Mouse (Mus musculus) CH12.LX (cell line): ENCODE results near the gene Anapc13. TPM values are rescaled to one million over a fixed set of nuclear protein-coding genes. Genes with fewer than 3 reads are reported as not detected.

Experiments used
- DNase-seq: peaks from one replicate; pipeline ENCODE4 v3.0.0-alpha.2; 2013; ENCODE audit errors: extremely low read depth
- H3K27ac ChIP-seq: 2 replicates; pipeline ENCODE4 v1.5.1; 2012; ENCODE audit warnings: low read depth, mild to moderate bottlenecking, control low read depth, moderate library complexity; ENCODE audit not compliant: insufficient read depth
- H3K27me3 ChIP-seq: replicated peaks from 2 replicates; pipeline ENCODE3; 2012; ENCODE audit warnings: inconsistent platforms
- H3K36me3 ChIP-seq, 2 experiments: replicated peaks in 1 of 2; 2 replicates each; pipeline versions ENCODE3 to v1.6.1; 2012; ENCODE audit warnings: inconsistent platforms in 1 of 2, low read length in 1 of 2, mild to moderate bottlenecking in 1 of 2, mixed read lengths in 1 of 2, moderate library complexity in 1 of 2; ENCODE audit not compliant: control insufficient read depth in 1 of 2, insufficient read depth in 1 of 2
- H3K4me1 ChIP-seq, 2 experiments: 2 replicates each; pipeline ENCODE4 v1.6.1; 2012; ENCODE audit warnings: inconsistent platforms in 1 of 2, moderate library complexity in 1 of 2; ENCODE audit not compliant: insufficient read depth in 2 of 2, control insufficient read depth in 1 of 2
- H3K4me2 ChIP-seq: 2 replicates; pipeline ENCODE4 v1.6.1; 2012; ENCODE audit warnings: low read depth, mild to moderate bottlenecking, control low read depth; ENCODE audit not compliant: poor library complexity, insufficient read depth, severe bottlenecking
- H3K4me3 ChIP-seq, 3 experiments: fragments of 150-350 bp in 1 of 3; sonication (generic) in 1 of 3; replicated peaks in 1 of 3; 2 replicates each; pipeline versions ENCODE3 to v1.5.1; 2011 to 2012; ENCODE audit warnings: low read depth in 2 of 3, low read length in 2 of 3, mild to moderate bottlenecking in 2 of 3, moderate library complexity in 2 of 3, control low read depth in 1 of 3, improper control_type of control experiment in 1 of 3, inconsistent platforms in 1 of 3, mixed read lengths in 1 of 3; ENCODE audit not compliant: poor library complexity in 1 of 3
- H3K79me2 ChIP-seq: replicated peaks from 2 replicates; pipeline ENCODE4 v1.6.1; 2012; ENCODE audit warnings: mild to moderate bottlenecking, moderate library complexity; ENCODE audit not compliant: control insufficient read depth, poor library complexity, insufficient read depth, severe bottlenecking; ENCODE audit errors: extremely low read depth
- H3K9ac ChIP-seq: 2 replicates; pipeline ENCODE4 v1.6.1; 2012; ENCODE audit warnings: low read depth, mild to moderate bottlenecking, control low read depth, moderate library complexity; ENCODE audit not compliant: insufficient read depth
- H3K9me3 ChIP-seq: replicated peaks from 2 replicates; pipeline ENCODE3; 2012; ENCODE audit warnings: low read length, inconsistent platforms, mixed read lengths
- BHLHE40 ChIP-seq: IDR thresholded peaks from 2 replicates; pipeline ENCODE4 v1.6.1; 2011; ENCODE audit warnings: mild to moderate bottlenecking, low read depth, low read length, improper control_type of control experiment
- CHD1 ChIP-seq: IDR thresholded peaks from 2 replicates; pipeline ENCODE4 v1.6.1; 2012; ENCODE audit warnings: low read depth, low read length, improper control_type of control experiment, inconsistent platforms
- CTCF ChIP-seq, 2 experiments: IDR thresholded peaks in 1 of 2; conservative IDR thresholded peaks in 1 of 2; 2 replicates each; pipeline ENCODE4 v1.5.1; 2011 to 2012; ENCODE audit warnings: low read depth in 2 of 2, low read length in 2 of 2, improper control_type of control experiment in 1 of 2, inconsistent platforms in 1 of 2, mild to moderate bottlenecking in 1 of 2, moderate library complexity in 1 of 2
- E2F4 ChIP-seq: IDR thresholded peaks from 2 replicates; pipeline ENCODE4 v1.6.1; 2011; ENCODE audit warnings: low read depth, low read length, improper control_type of control experiment; ENCODE audit not compliant: insufficient replicate concordance
- ELF1 ChIP-seq: IDR thresholded peaks from 2 replicates; pipeline ENCODE4 v1.6.1; 2014; ENCODE audit warnings: low read depth, mild to moderate bottlenecking, inconsistent platforms, low read length, improper control_type of control experiment
- ETS1 ChIP-seq: conservative IDR thresholded peaks from 2 replicates; pipeline ENCODE4 v1.6.1; 2012; ENCODE audit warnings: low read depth, mild to moderate bottlenecking, inconsistent platforms, low read length, improper control_type of control experiment, moderate library complexity
- GABPA ChIP-seq: IDR thresholded peaks from 2 replicates; pipeline ENCODE4 v1.6.1; 2012; ENCODE audit warnings: low read depth, low read length, improper control_type of control experiment, inconsistent platforms; ENCODE audit not compliant: insufficient replicate concordance
- HCFC1 ChIP-seq: IDR thresholded peaks from 2 replicates; pipeline ENCODE4 v1.6.1; 2012; ENCODE audit warnings: low read depth, mild to moderate bottlenecking, inconsistent platforms, low read length, improper control_type of control experiment
- IRF4 ChIP-seq: IDR thresholded peaks from 2 replicates; pipeline ENCODE4 v1.6.1; 2014; ENCODE audit warnings: low read depth, mild to moderate bottlenecking, inconsistent platforms, low read length, improper control_type of control experiment
- JUN ChIP-seq: IDR thresholded peaks from 2 replicates; pipeline ENCODE4 v1.6.1; 2011; ENCODE audit warnings: low read depth, mild to moderate bottlenecking, low read length, improper control_type of control experiment, moderate library complexity; ENCODE audit not compliant: insufficient read depth
- KAT2A ChIP-seq: IDR thresholded peaks from 2 replicates; pipeline ENCODE4 v1.6.1; 2012; ENCODE audit warnings: low read length, improper control_type of control experiment, inconsistent platforms; ENCODE audit not compliant: insufficient replicate concordance
- MAFK ChIP-seq: IDR thresholded peaks from 2 replicates; pipeline ENCODE4 v1.6.1; 2011; ENCODE audit warnings: low read length, improper control_type of control experiment; ENCODE audit not compliant: insufficient replicate concordance
- MAX ChIP-seq: IDR thresholded peaks from 2 replicates; pipeline ENCODE4 v1.6.1; 2011; ENCODE audit warnings: low read length, improper control_type of control experiment
- MAZ ChIP-seq: IDR thresholded peaks from 2 replicates; pipeline ENCODE4 v1.6.1; 2012; ENCODE audit warnings: low read depth, mild to moderate bottlenecking, inconsistent platforms, low read length, improper control_type of control experiment, moderate library complexity
- MEF2A ChIP-seq: IDR thresholded peaks from 2 replicates; pipeline ENCODE4 v1.6.1; 2014; ENCODE audit warnings: low read depth, mild to moderate bottlenecking, inconsistent platforms, low read length, improper control_type of control experiment, borderline replicate concordance
- MXI1 ChIP-seq: IDR thresholded peaks from 2 replicates; pipeline ENCODE4 v1.6.1; 2011; ENCODE audit warnings: mild to moderate bottlenecking, low read depth, low read length, improper control_type of control experiment
- MYC ChIP-seq: IDR thresholded peaks from 2 replicates; pipeline ENCODE4 v1.6.1; 2011; ENCODE audit warnings: low read depth, mild to moderate bottlenecking, improper control_type of control experiment, low read length
- NELFE ChIP-seq: IDR thresholded peaks from 2 replicates; pipeline ENCODE4 v1.6.1; 2011; ENCODE audit warnings: low read depth, low read length, improper control_type of control experiment
- NRF1 ChIP-seq: IDR thresholded peaks from 2 replicates; pipeline ENCODE4 v1.6.1; 2014; ENCODE audit warnings: low read depth, mild to moderate bottlenecking, inconsistent platforms, low read length, improper control_type of control experiment, moderate library complexity
- PAX5 ChIP-seq: IDR thresholded peaks from 2 replicates; pipeline ENCODE4 v1.6.1; 2012; ENCODE audit warnings: low read length, inconsistent platforms, mixed read lengths
- POLR2A ChIP-seq: IDR thresholded peaks from 2 replicates; pipeline ENCODE4 v1.6.1; 2011; ENCODE audit warnings: low read depth, mild to moderate bottlenecking, improper control_type of control experiment, low read length
- RCOR1 ChIP-seq: conservative IDR thresholded peaks from 2 replicates; pipeline ENCODE4 v1.6.1; 2012; ENCODE audit warnings: low read depth, mild to moderate bottlenecking, inconsistent platforms, low read length, improper control_type of control experiment
- SIN3A ChIP-seq: IDR thresholded peaks from 2 replicates; pipeline ENCODE4 v1.6.1; 2012; ENCODE audit warnings: low read length, improper control_type of control experiment, inconsistent platforms
- SMC3 ChIP-seq: IDR thresholded peaks from 2 replicates; pipeline ENCODE4 v1.6.1; 2011; ENCODE audit warnings: low read depth, low read length, improper control_type of control experiment
- TBP ChIP-seq: conservative IDR thresholded peaks from 2 replicates; pipeline ENCODE4 v1.6.1; 2011; ENCODE audit warnings: low read depth, low read length, improper control_type of control experiment
- TCF12 ChIP-seq: IDR thresholded peaks from 2 replicates; pipeline ENCODE4 v1.6.1; 2014; ENCODE audit warnings: low read depth, mild to moderate bottlenecking, inconsistent platforms, low read length, improper control_type of control experiment
- USF1 ChIP-seq: IDR thresholded peaks from 2 replicates; pipeline ENCODE4 v1.6.1; 2014; ENCODE audit warnings: low read depth, mild to moderate bottlenecking, inconsistent platforms, low read length, improper control_type of control experiment
- USF2 ChIP-seq: conservative IDR thresholded peaks from 2 replicates; pipeline ENCODE4 v1.6.1; 2011; ENCODE audit warnings: low read depth, low read length, improper control_type of control experiment
- ZC3H11A ChIP-seq: IDR thresholded peaks from 2 replicates; pipeline ENCODE4 v1.6.1; 2012; ENCODE audit warnings: low read depth, mild to moderate bottlenecking, inconsistent platforms, low read length, improper control_type of control experiment
- ZKSCAN1 ChIP-seq: IDR thresholded peaks from 2 replicates; pipeline ENCODE4 v1.6.1; 2012; ENCODE audit warnings: low read depth, inconsistent platforms, low read length, improper control_type of control experiment, borderline replicate concordance
- ZMIZ1 ChIP-seq: IDR thresholded peaks from 2 replicates; pipeline ENCODE4 v1.6.1; 2012; ENCODE audit warnings: low read depth, mild to moderate bottlenecking, inconsistent platforms, low read length, improper control_type of control experiment
- dilution Hi-C: fragments of 300-500 bp; cut with MboI; formaldehyde crosslinking; loops from 2 replicates; pipeline ENCODE4 v1.14.3; 2020; ENCODE audit warnings: low sequenced_read_pairs; ENCODE audit not compliant: extremely low pct_unique_long_range_greater_than_20kb, extremely low pct_ligation_motif_present
- in situ Hi-C: fragments of 300-500 bp; cut with MboI; formaldehyde crosslinking; loops from 3 replicates; pipeline ENCODE4 v1.14.3; 2019; ENCODE audit warnings: low sequenced_read_pairs, low pct_ligation_motif_present, low pct_unique_long_range_greater_than_20kb, mixed read lengths
- polyA plus RNA-seq: library from polyadenylated mRNA; unstranded; fragments of >175 nt; gene quantifications from 2 replicates; pipeline ENCODE4 v1.2.1, GENCODE M21; 2012; ENCODE audit warnings: low read depth; ENCODE audit not compliant: insufficient read length
- total RNA-seq, 2 experiments: library from RNA; depleted of rRNA; stranded (reverse); fragments of 300-350 nt in 1 of 2; fragments of >200 nt in 1 of 2; gene quantifications; 2 replicates each; pipeline ENCODE4 v1.2.3; 2012 to 2014

Anapc13 gene
- total RNA-seq (2012; rRNA removed): 62.6 and 64.5 TPM in 2 replicates
- 20.8 and 27.2 TPM in 2 replicates for total RNA-seq (2014; rRNA removed)
- polyA plus RNA-seq: 87.4 and 102 TPM in 2 replicates

DNA sequence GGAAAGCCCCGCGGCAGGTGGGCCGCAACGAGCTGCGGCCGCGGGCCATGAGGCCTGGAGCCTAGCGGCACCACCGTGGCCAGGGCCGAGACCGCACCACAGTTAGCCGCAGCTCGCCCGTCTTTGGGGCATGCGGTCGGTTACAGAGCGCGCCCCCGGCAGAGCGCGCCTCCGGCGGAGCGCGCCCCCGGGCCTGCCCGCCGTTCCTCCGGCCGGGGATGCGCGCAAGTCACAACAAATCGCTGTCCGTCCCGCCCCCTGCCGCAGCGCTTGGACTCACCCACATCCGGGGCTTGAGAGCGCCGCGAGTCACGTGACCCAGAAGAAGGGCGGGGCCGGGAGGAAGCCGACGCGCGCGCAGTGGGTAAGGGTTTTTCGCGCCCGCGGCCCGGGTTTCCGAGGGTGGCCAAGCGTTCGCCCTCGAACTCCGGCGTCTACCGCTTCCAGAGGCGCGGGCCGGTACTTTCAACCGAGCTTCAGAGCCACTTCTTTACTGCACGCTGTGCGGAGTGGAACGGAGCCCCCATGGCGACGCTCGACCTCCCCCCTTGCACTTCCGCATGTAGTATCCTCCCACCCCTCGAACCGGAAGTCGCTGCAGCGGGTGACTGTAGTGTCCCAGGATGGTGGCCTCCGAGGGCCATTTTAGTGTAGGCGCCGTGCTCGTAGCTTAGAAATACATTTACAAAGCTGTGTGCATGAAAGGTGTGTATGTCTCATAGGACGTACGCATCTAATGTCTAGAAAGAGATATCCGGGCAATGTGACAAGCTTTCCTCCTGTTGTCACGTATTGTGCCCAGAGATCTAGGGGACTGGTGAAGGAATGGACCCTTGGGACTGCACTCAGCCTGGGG is at the start of gene Anapc13, which contains the start of gene Cep63:
Gene Anapc13, plus strand, starts transcription at position 314 of the 856 bp plus-strand sequence.
Gene Cep63, minus strand, starts transcription at position 552 of the 856 bp plus-strand sequence.
- peak within 1 kb of the TSS; percentile 82 to 100 (median 87) for H3K4me3 ChIP-seq
- dilution Hi-C loops: no loop called here
- no peaks in the 10 kb centered on the region for H3K9me3 ChIP-seq
- TF ChIP-seq CHD1: no peak
- peak; percentile 91 for TF ChIP-seq USF2
- peak; percentile 80 for TF ChIP-seq POLR2A
- TF ChIP-seq CTCF (conservative IDR thresholded peaks at IDR 0.05 in 1 of 2, IDR thresholded peaks at IDR 0.05 in 1 of 2; ENCODE audit: low read depth in 2 of 2, low read length in 2 of 2): no peak
- peak; percentile 91 for TF ChIP-seq HCFC1
- peak; percentile 7; the same call in 1 of the 2 replicates for TF ChIP-seq GABPA
- TF ChIP-seq ZMIZ1: peak; percentile 38; the same call in 1 of the 2 replicates
- peak; percentile 100 for TF ChIP-seq ELF1
- no peak for TF ChIP-seq RCOR1
- peak; percentile 85 for TF ChIP-seq MAZ
- no peak for TF ChIP-seq JUN
- TF ChIP-seq SIN3A: peak; percentile 95
- TF ChIP-seq MXI1: peak; percentile 57; the same call in 1 of the 2 replicates
- no peak for TF ChIP-seq MAFK
- peak; percentile 95 for TF ChIP-seq USF1
- no peak for TF ChIP-seq PAX5
- TF ChIP-seq TBP: peak; percentile 54
- peak; percentile 51; the same call in 1 of the 2 replicates for TF ChIP-seq IRF4
- TF ChIP-seq ETS1: no peak; the same call in 1 of the 2 replicates
- peak; percentile 55; the same call in 1 of the 2 replicates for TF ChIP-seq MYC
- peak; percentile 72; the same call in 1 of the 2 replicates for TF ChIP-seq MAX
- TF ChIP-seq KAT2A: peak; percentile 84; the same call in 1 of the 2 replicates
- peak; percentile 76 for TF ChIP-seq BHLHE40
- no peak for TF ChIP-seq ZKSCAN1
- no peak for TF ChIP-seq ZC3H11A
- TF ChIP-seq NELFE: peak; percentile 62
- TF ChIP-seq MEF2A: 0 out of 2 replicates have a peak, but pooled peaks have one; percentile 9
- TF ChIP-seq TCF12: peak; percentile 67; the same call in 1 of the 2 replicates
- peak; percentile 64; the same call in 1 of the 2 replicates for TF ChIP-seq E2F4
- no peak for TF ChIP-seq SMC3
- TF ChIP-seq NRF1: peak; percentile 84
- H3K4me1 ChIP-seq: peaks cover 0 to 49% of the 10 kb centered on the region in 2 experiments; a peak in 3 of 4 replicates
- peak; percentile 95 for DNase-seq
- peak within 1 kb of the TSS; percentile 99 for H3K4me2 ChIP-seq
- peaks cover 9% of the 10 kb centered on the region for H3K79me2 ChIP-seq
- H3K9ac ChIP-seq: peak within 1 kb of the TSS; percentile 87
- H3K27ac ChIP-seq: peak within 1 kb of the TSS; percentile 86
- in situ Hi-C loops: no loop called here
- H3K27me3 ChIP-seq: no peaks in the 10 kb centered on the region
- H3K36me3 ChIP-seq: peaks cover 0 to 18% of the 10 kb centered on the region in 2 experiments
